Comparison of ENCODE assay signal across 12 mouse cellular contexts in genomic region chr1:59070867-59071266, GRCm38 (mm10). TPM values are rescaled to one million over a fixed set of nuclear protein-coding genes. Genes with fewer than 3 reads are reported as not detected.
A peak's percentile ranks its signal among the peaks of the same experiment; 100 is the strongest.
DNase-seq lines count a peak whose midpoint lies in the region; ATAC-seq lines count a peak whose summit lies in the region.
"Had no signal": no experiment of that assay in that cellular context is flagged by ENCODE, and none has a peak within 500 bp of the region (broad histone marks: within the 10 kb centered on the region; RNA-seq: fewer than 3 reads in every experiment).

No protein-coding gene starts in this region.

- no peaks in the 10 kb centered on the region for H3K36me3 ChIP-seq in embryonic facial prominence, embryonic 11.5 days (replicated peaks; ENCODE audit: control insufficient read depth, insufficient read depth, low read depth, low read length)
- H3K36me3 ChIP-seq in embryonic facial prominence, embryonic 10.5 days (replicated peaks): no peaks in the 10 kb centered on the region
- H3K36me3 ChIP-seq in embryonic facial prominence, embryonic 14.5 days (ENCODE audit: control insufficient read depth, insufficient read depth, low read length): no peaks in the 10 kb centered on the region
- no peaks in the 10 kb centered on the region for H3K36me3 ChIP-seq in midbrain, embryonic 13.5 days
- H3K36me3 ChIP-seq: embryonic facial prominence, embryonic 12.5 days had no signal

- no peaks in the 10 kb centered on the region for H3K27me3 ChIP-seq in embryonic facial prominence, embryonic 11.5 days (ENCODE audit: control insufficient read depth, insufficient read depth, low read length)
- H3K27me3 ChIP-seq in embryonic facial prominence, embryonic 10.5 days (replicated peaks; ENCODE audit: low read depth, poor library complexity, severe bottlenecking): no peaks in the 10 kb centered on the region
- no peaks in the 10 kb centered on the region for H3K27me3 ChIP-seq in embryonic facial prominence, embryonic 14.5 days (replicated peaks; ENCODE audit: control insufficient read depth, insufficient read depth, low read length)
- no peaks in the 10 kb centered on the region for H3K27me3 ChIP-seq in midbrain, embryonic 13.5 days
- H3K27me3 ChIP-seq: embryonic facial prominence, embryonic 12.5 days had no signal

- 36% methylated on average over 3 of the region's 3 CpGs for WGBS in embryonic facial prominence, embryonic 11.5 days
- 26% methylated on average over 3 of the region's 3 CpGs for WGBS in embryonic facial prominence, embryonic 10.5 days
- whole genome bisulfite sequencing in embryonic facial prominence, embryonic 14.5 days: 42% methylated on average over 3 of the region's 3 CpGs
- 32% methylated on average over 3 of the region's 3 CpGs for WGBS in midbrain, embryonic 13.5 days

- DNase-seq in embryonic facial prominence, embryonic 11.5 days (ENCODE audit: low spot score): peak; percentile 13
- DNase-seq in embryonic facial prominence, embryonic 10.5 days (ENCODE audit: low spot score): no peak
- peak; percentile 19 to 24 for DNase-seq in B cell, adult 2 months
- DNase-seq in embryonic facial prominence, embryonic 14.5 days (ENCODE audit: low spot score): peak; percentile 36
- peak; percentile 17 for DNase-seq in lung, postnatal 25 days (ENCODE audit: low spot score)
- DNase-seq in cerebellum, postnatal 25 days: no peak
- DNase-seq: heart, adult 11 months had no signal

- no peak overlapping the region for H3K9ac ChIP-seq in embryonic facial prominence, embryonic 11.5 days (replicated peaks; ENCODE audit: low read length)
- H3K9ac ChIP-seq in embryonic facial prominence, embryonic 14.5 days (ENCODE audit: low read depth, low read length): no peak overlapping the region
- H3K9ac ChIP-seq in midbrain, embryonic 13.5 days (replicated peaks): no peak overlapping the region
- H3K9ac ChIP-seq: embryonic facial prominence, embryonic 12.5 days had no signal

- no peak overlapping the region for H3K4me2 ChIP-seq in embryonic facial prominence, embryonic 11.5 days (ENCODE audit: low read depth, low read length)
- H3K4me2 ChIP-seq in embryonic facial prominence, embryonic 14.5 days (ENCODE audit: low read depth, low read length): no peak overlapping the region
- H3K4me2 ChIP-seq in midbrain, embryonic 13.5 days (replicated peaks): no peak overlapping the region
- H3K4me2 ChIP-seq: embryonic facial prominence, embryonic 12.5 days had no signal

- no peaks in the 10 kb centered on the region for H3K4me1 ChIP-seq in embryonic facial prominence, embryonic 11.5 days (ENCODE audit: control insufficient read depth, insufficient read depth, low read length)
- no peaks in the 10 kb centered on the region for H3K4me1 ChIP-seq in embryonic facial prominence, embryonic 10.5 days
- H3K4me1 ChIP-seq in embryonic facial prominence, embryonic 14.5 days (ENCODE audit: control insufficient read depth, insufficient read depth, low read length): no peaks in the 10 kb centered on the region
- H3K4me1 ChIP-seq in midbrain, embryonic 13.5 days (replicated peaks): no peaks in the 10 kb centered on the region
- H3K4me1 ChIP-seq: embryonic facial prominence, embryonic 12.5 days had no signal

- no peak overlapping the region for H3K4me3 ChIP-seq in embryonic facial prominence, embryonic 11.5 days (ENCODE audit: low read depth, low read length)
- H3K4me3 ChIP-seq in embryonic facial prominence, embryonic 10.5 days: no peak overlapping the region
- no peak overlapping the region for H3K4me3 ChIP-seq in embryonic facial prominence, embryonic 14.5 days (ENCODE audit: low read depth, low read length)
- no peak overlapping the region for H3K4me3 ChIP-seq in midbrain, embryonic 13.5 days (replicated peaks)
- H3K4me3 ChIP-seq: embryonic facial prominence, embryonic 12.5 days had no signal

- H3K27ac ChIP-seq in embryonic facial prominence, embryonic 11.5 days (replicated peaks; ENCODE audit: low read depth, low read length): no peak overlapping the region
- H3K27ac ChIP-seq in embryonic facial prominence, embryonic 10.5 days (replicated peaks): no peak overlapping the region
- H3K27ac ChIP-seq in embryonic facial prominence, embryonic 14.5 days (replicated peaks; ENCODE audit: low read depth, low read length): no peak overlapping the region
- no peak overlapping the region for H3K27ac ChIP-seq in midbrain, embryonic 13.5 days
- H3K27ac ChIP-seq: embryonic facial prominence, embryonic 12.5 days had no signal

- no peaks in the 10 kb centered on the region for H3K9me3 ChIP-seq in embryonic facial prominence, embryonic 11.5 days (replicated peaks; ENCODE audit: control insufficient read depth, low read length)
- no peaks in the 10 kb centered on the region for H3K9me3 ChIP-seq in embryonic facial prominence, embryonic 10.5 days
- H3K9me3 ChIP-seq in embryonic facial prominence, embryonic 14.5 days (ENCODE audit: control insufficient read depth, low read length): no peaks in the 10 kb centered on the region
- H3K9me3 ChIP-seq in midbrain, embryonic 13.5 days: no peaks in the 10 kb centered on the region
- H3K9me3 ChIP-seq: embryonic facial prominence, embryonic 12.5 days had no signal

- no peak for ATAC-seq in embryonic facial prominence, embryonic 11.5 days (replicated peaks; ENCODE audit: insufficient number of reproducible peaks, low FRiP score, low TSS enrichment, low read depth)
- no peak for ATAC-seq in embryonic facial prominence, embryonic 14.5 days (ENCODE audit: low read depth)
- ATAC-seq in monocyte, adult 5-6 weeks (replicated peaks; ENCODE audit: insufficient number of reproducible peaks, low FRiP score, low TSS enrichment, poor library complexity, severe bottlenecking): no peak
- no peak for ATAC-seq in midbrain, embryonic 13.5 days

RNA-seq across cellular contexts. Expression of gene C2cd6, which starts 23.8 kb away (rescaled TPM):
- polyA plus RNA-seq in embryonic facial prominence, embryonic 11.5 days (2014; fragmentation: Nextera tagmentation; extraction: Ambion mirVana): not detected in 2 replicates
- not detected in 2 replicates for polyA plus RNA-seq in embryonic facial prominence, embryonic 10.5 days (2016; fragmentation: Nextera tagmentation; extraction: Ambion mirVana)
- polyA plus RNA-seq in embryonic facial prominence, embryonic 14.5 days (2014; fragmentation: Nextera tagmentation; extraction: Ambion mirVana): 2.9 TPM in 1 of 2 replicates, not detected in the other
- 0.86 TPM in 1 of 3 replicates, not detected in the others for total RNA-seq in monocyte, adult 5-6 weeks (2017)
- polyA plus RNA-seq in midbrain, embryonic 13.5 days (2015; fragmentation: Nextera tagmentation; extraction: Ambion mirVana): not detected in 2 replicates
- total RNA-seq: layer of hippocampus, postnatal 10 days had no signal
- polyA plus RNA-seq: C2C12; embryonic facial prominence, embryonic 12.5 days had no signal

RNA-seq across cellular contexts. Expression of gene Tmem237, which starts 49.3 kb away (rescaled TPM):
- polyA plus RNA-seq in embryonic facial prominence, embryonic 11.5 days (2014; fragmentation: Nextera tagmentation; extraction: Ambion mirVana): 38.9 and 44.1 TPM in 2 replicates
- 33.1 and 36.3 TPM in 2 replicates for polyA plus RNA-seq in embryonic facial prominence, embryonic 10.5 days (2016; fragmentation: Nextera tagmentation; extraction: Ambion mirVana)
- polyA plus RNA-seq in embryonic facial prominence, embryonic 14.5 days (2014; fragmentation: Nextera tagmentation; extraction: Ambion mirVana): 20.1 and 29.9 TPM in 2 replicates
- 2.9 to 11.2 TPM (median 7.5 TPM) in 3 replicates for total RNA-seq in monocyte, adult 5-6 weeks (2017)
- 46.6 and 47.9 TPM in 2 replicates for polyA plus RNA-seq in midbrain, embryonic 13.5 days (2015; fragmentation: Nextera tagmentation; extraction: Ambion mirVana)

Comparison
In these comparisons a context has a peak if more than half of its experiments do, and no peak if none do; other contexts are left out.
1. DNase-seq: peak in embryonic facial prominence, embryonic 11.5 days (single experiment), B cell, adult 2 months (2 of 2), embryonic facial prominence, embryonic 14.5 days (single experiment) and lung, postnatal 25 days (single experiment); none in embryonic facial prominence, embryonic 10.5 days (single experiment) and cerebellum, postnatal 25 days (0 of 2).